Mouse (Mus musculus) intestine, postnatal 0 days (tissue): ENCODE data around the gene Eef1a2. TPM values are rescaled to one million over a fixed set of nuclear protein-coding genes. Genes with fewer than 3 reads are reported as not detected.
A peak's percentile ranks its signal among the peaks of the same experiment; 100 is the strongest.

Experiments
- ATAC-seq: fragments of 200-750 bp; cut with Nextera tagmentation; 2 replicates; pipeline ENCODE4 v1.8.0; 2017; ENCODE audit warnings: mild to moderate bottlenecking, moderate TSS enrichment, moderate library complexity
- H3K27ac ChIP-seq: fragments of 300-500 bp; sonication (generic); 2 replicates; pipeline ENCODE4 v1.5.1; 2014; ENCODE audit warnings: mild to moderate bottlenecking, low read depth, low read length, moderate library complexity
- H3K27me3 ChIP-seq: fragments of 300-500 bp; sonication (generic); replicated peaks from 2 replicates; pipeline ENCODE4 v1.6.1; 2014; ENCODE audit warnings: low read length, mixed read lengths; ENCODE audit not compliant: control insufficient read depth, insufficient read depth
- H3K36me3 ChIP-seq: fragments of 300-500 bp; sonication (generic); 2 replicates; pipeline ENCODE4 v1.6.1; 2014; ENCODE audit warnings: mild to moderate bottlenecking, moderate library complexity; ENCODE audit not compliant: control insufficient read depth, insufficient read depth
- H3K4me1 ChIP-seq: fragments of 300-500 bp; sonication (generic); replicated peaks from 2 replicates; pipeline ENCODE4 v1.6.1; 2014; ENCODE audit warnings: antibody characterized with exemption, low read length, mixed read lengths; ENCODE audit not compliant: control insufficient read depth, insufficient read depth
- H3K4me2 ChIP-seq: fragments of 300-500 bp; sonication (generic); replicated peaks from 2 replicates; pipeline ENCODE4 v1.6.1; 2014; ENCODE audit warnings: low read depth, mild to moderate bottlenecking, moderate library complexity
- H3K4me3 ChIP-seq: fragments of 300-500 bp; sonication (generic); 2 replicates; pipeline ENCODE4 v1.5.1; 2014; ENCODE audit warnings: low read depth, low read length
- H3K9ac ChIP-seq: fragments of 300-500 bp; sonication (generic); 2 replicates; pipeline ENCODE4 v1.6.1; 2014; ENCODE audit warnings: mild to moderate bottlenecking, low read depth, low read length
- H3K9me3 ChIP-seq: fragments of 300-500 bp; sonication (generic); 2 replicates; pipeline ENCODE4 v1.6.1; 2016; ENCODE audit warnings: mixed run types; ENCODE audit not compliant: control insufficient read depth
- CTCF ChIP-seq: sonication (generic); IDR thresholded peaks from 2 replicates; pipeline ENCODE4 v1.5.1; 2016; ENCODE audit warnings: low read depth, mild to moderate bottlenecking, control low read depth, antibody characterized with exemption, moderate library complexity
- WGBS: fragments of 180-500 bp; shearing (Covaris S2); extraction: QIAGEN DNeasy Blood & Tissue Kit; methylation state at CpG from one replicate; pipeline ENCODE4 v1.1.7; 2014; 5-methylcytosine and 5-hydroxymethylcytosine counted together
- polyA plus RNA-seq: library from polyadenylated mRNA; unstranded; fragments of >200 nt; fragmentation: Nextera tagmentation; extraction: Ambion mirVana; gene quantifications from 2 replicates; pipeline ENCODE4 v1.2.1, GENCODE M21; 2015

Eef1a2 gene
- polyA plus RNA-seq, 1 experiment from 2014 or later, result 0.38 TPM

GRCm38 (mm10) chr2:181142703-181143135, 14.1 kb downstream of the Eef1a2 start:
- H3K4me2 ChIP-seq, result no peak overlapping the region
- no peak for ATAC-seq
- H3K9ac ChIP-seq, result no peak overlapping the region
- no peaks in the 10 kb centered on the region for H3K36me3 ChIP-seq
- H3K4me1 ChIP-seq, result no peaks in the 10 kb centered on the region
- peaks cover 17% of the 10 kb centered on the region; the same call in 1 of the 2 replicates for H3K27me3 ChIP-seq
- 68% methylated on average over 8 of the region's 8 CpGs for WGBS
- no peak for TF ChIP-seq CTCF
- H3K27ac ChIP-seq, result no peak overlapping the region
- H3K9me3 ChIP-seq, result no peaks in the 10 kb centered on the region
- H3K4me3 ChIP-seq, result no peak overlapping the region

- no peak overlapping the region for H3K9ac ChIP-seq
- no peak overlapping the region for H3K27ac ChIP-seq
- peaks cover 35% of the 10 kb centered on the region for H3K27me3 ChIP-seq
- H3K9me3 ChIP-seq, result no peaks in the 10 kb centered on the region
- ATAC-seq, result no peak
- no peak for TF ChIP-seq CTCF
- H3K4me3 ChIP-seq, result no peak overlapping the region
- H3K4me1 ChIP-seq, result no peaks in the 10 kb centered on the region
- no peaks in the 10 kb centered on the region for H3K36me3 ChIP-seq
- H3K4me2 ChIP-seq, result no peak overlapping the region
- 89% methylated on average over 5 of the region's 5 CpGs for WGBS
Observed at GRCm38 (mm10) chr2:181139641-181140193, 17.1 kb downstream of the Eef1a2 start.

GRCm38 (mm10) chr2:181136934-181137333, 19.9 kb downstream of the Eef1a2 start:
- Histone ChIP-seq H3K9ac (no peak overlapping the region), H3K36me3 (no peaks in the 10 kb centered on the region), H3K27me3 (peaks cover 56% of the 10 kb centered on the region), H3K4me1 (no peaks in the 10 kb centered on the region), H3K4me3 (no peak overlapping the region), H3K9me3 (no peaks in the 10 kb centered on the region), H3K4me2 (no peak overlapping the region), H3K27ac (no peak overlapping the region)
- no peak for TF ChIP-seq CTCF
- 3% methylated on average over 6 of the region's 6 CpGs for WGBS
- no peak for ATAC-seq

GRCm38 (mm10) chr2:181135446-181135818, 21.4 kb downstream of the Eef1a2 start:
- H3K36me3 ChIP-seq, result no peaks in the 10 kb centered on the region
- H3K27me3 ChIP-seq, result peaks cover 54% of the 10 kb centered on the region
- no peaks in the 10 kb centered on the region for H3K4me1 ChIP-seq
- no peak overlapping the region for H3K4me3 ChIP-seq
- peak overlapping the region; percentile 63; the same call in 1 of the 2 replicates for H3K4me2 ChIP-seq
- 13% methylated on average over 4 of the region's 4 CpGs for WGBS
- no peaks in the 10 kb centered on the region for H3K9me3 ChIP-seq
- H3K27ac ChIP-seq, result no peak overlapping the region
- no peak overlapping the region for H3K9ac ChIP-seq
- no peak for TF ChIP-seq CTCF
- no peak for ATAC-seq

GRCm38 (mm10) chr2:181134591-181135445, 22.0 kb downstream of the Eef1a2 start, which contains the start of gene Kcnq2:
Gene Kcnq2, minus strand, starts transcription at chr2:181135300.
- no peaks in the 10 kb centered on the region for H3K36me3 ChIP-seq
- peak within 1 kb of the TSS; percentile 63 for H3K4me2 ChIP-seq
- WGBS, result under 1% methylated on average over 100 of the region's 104 CpGs
- H3K9ac ChIP-seq, result no peak within 1 kb of the TSS
- ATAC-seq, result no peak
- no peaks in the 10 kb centered on the region for H3K9me3 ChIP-seq
- peaks cover 54% of the 10 kb centered on the region for H3K27me3 ChIP-seq
- H3K4me3 ChIP-seq, result peak within 1 kb of the TSS; percentile 36
- TF ChIP-seq CTCF, result no peak
- H3K27ac ChIP-seq, result no peak within 1 kb of the TSS
- no peaks in the 10 kb centered on the region for H3K4me1 ChIP-seq

- Histone ChIP-seq H3K9me3 (no peaks in the 10 kb centered on the region), H3K9ac (no peak overlapping the region), H3K27me3 (peaks cover 54% of the 10 kb centered on the region), H3K27ac (no peak overlapping the region), H3K36me3 (no peaks in the 10 kb centered on the region), H3K4me1 (no peaks in the 10 kb centered on the region), H3K4me2 (peak overlapping the region; percentile 63), H3K4me3 (no peak overlapping the region; the same call in 1 of the 2 replicates)
- ATAC-seq, result no peak
- no peak for TF ChIP-seq CTCF
- 7% methylated on average over 22 of the region's 22 CpGs for WGBS
Observed at GRCm38 (mm10) chr2:181133837-181134590, 22.8 kb downstream of the Eef1a2 start.
